26 mouse cellular contexts compared by ENCODE assay signal in genomic region chr16:57332301-57332700, GRCm38 (mm10). TPM values are rescaled to one million over a fixed set of nuclear protein-coding genes. Genes with fewer than 3 reads are reported as not detected.
DNase-seq lines count a peak whose midpoint lies in the region; ATAC-seq and TF ChIP-seq lines count a peak whose summit lies in the region.
"Had no signal": no experiment of that assay in that cellular context is flagged by ENCODE, and none has a peak within 500 bp of the region (broad histone marks: within the 10 kb centered on the region; RNA-seq: fewer than 3 reads in every experiment).

No protein-coding gene starts in this region.

- 70% methylated on average over 7 of the region's 7 CpGs for WGBS in embryonic facial prominence, embryonic 12.5 days
- WGBS in embryonic facial prominence, embryonic 10.5 days = 71% methylated on average over 7 of the region's 7 CpGs
- WGBS in midbrain, embryonic 11.5 days = 86% methylated on average over 7 of the region's 7 CpGs
- 83% methylated on average over 7 of the region's 7 CpGs for WGBS in midbrain, postnatal 0 days
- WGBS in limb, embryonic 14.5 days = 58% methylated on average over 7 of the region's 7 CpGs

- no peaks in the 10 kb centered on the region for H3K36me3 ChIP-seq in embryonic facial prominence, embryonic 12.5 days
- H3K36me3 ChIP-seq in embryonic facial prominence, embryonic 10.5 days (replicated peaks) = no peaks in the 10 kb centered on the region
- no peaks in the 10 kb centered on the region for H3K36me3 ChIP-seq in midbrain, embryonic 11.5 days (ENCODE audit: control insufficient read depth, insufficient read depth, low read length)
- no peaks in the 10 kb centered on the region for H3K36me3 ChIP-seq in midbrain, postnatal 0 days (ENCODE audit: insufficient read depth, low read length)
- H3K36me3 ChIP-seq in limb, embryonic 14.5 days (ENCODE audit: control insufficient read depth, insufficient read depth, low read length) = no peaks in the 10 kb centered on the region
- H3K36me3 ChIP-seq: embryonic facial prominence, embryonic 15.5 days; forebrain, embryonic 12.5 days; forebrain, embryonic 15.5 days; hindbrain, embryonic 12.5 days; hindbrain, embryonic 15.5 days had no signal

- no peak for TF ChIP-seq POLR2A in limb, embryonic 14.5 days (IDR thresholded peaks at IDR 0.05; ENCODE audit: borderline replicate concordance, extremely low read depth, insufficient read depth, insufficient read length)

- H3K9ac ChIP-seq in embryonic facial prominence, embryonic 12.5 days = no peak overlapping the region
- no peak overlapping the region for H3K9ac ChIP-seq in midbrain, embryonic 11.5 days (ENCODE audit: low read length)
- no peak overlapping the region for H3K9ac ChIP-seq in midbrain, postnatal 0 days (replicated peaks; ENCODE audit: low read length, poor library complexity, severe bottlenecking)
- H3K9ac ChIP-seq in limb, embryonic 14.5 days (ENCODE audit: low read depth, low read length, severe bottlenecking) = no peak overlapping the region
- H3K9ac ChIP-seq: embryonic facial prominence, embryonic 15.5 days; forebrain, embryonic 12.5 days; forebrain, embryonic 15.5 days; hindbrain, embryonic 12.5 days; hindbrain, embryonic 15.5 days had no signal

- H3K27ac ChIP-seq in embryonic facial prominence, embryonic 12.5 days = no peak overlapping the region
- H3K27ac ChIP-seq in embryonic facial prominence, embryonic 10.5 days (replicated peaks) = no peak overlapping the region
- no peak overlapping the region for H3K27ac ChIP-seq in midbrain, embryonic 11.5 days (ENCODE audit: low read depth, low read length)
- H3K27ac ChIP-seq in midbrain, postnatal 0 days (ENCODE audit: low read depth, low read length) = no peak overlapping the region
- H3K27ac ChIP-seq in limb, embryonic 14.5 days (replicated peaks; ENCODE audit: low read depth, low read length) = peak overlapping the region; percentile 28; the same call in 1 of the 2 replicates
- H3K27ac ChIP-seq: embryonic facial prominence, embryonic 15.5 days; forebrain, embryonic 12.5 days; forebrain, embryonic 15.5 days; hindbrain, embryonic 12.5 days; hindbrain, embryonic 15.5 days had no signal

- no peaks in the 10 kb centered on the region for H3K9me3 ChIP-seq in embryonic facial prominence, embryonic 12.5 days
- no peaks in the 10 kb centered on the region for H3K9me3 ChIP-seq in embryonic facial prominence, embryonic 10.5 days
- H3K9me3 ChIP-seq in midbrain, embryonic 11.5 days (ENCODE audit: control insufficient read depth, low read length) = no peaks in the 10 kb centered on the region
- no peaks in the 10 kb centered on the region for H3K9me3 ChIP-seq in midbrain, postnatal 0 days (ENCODE audit: low read length)
- no peaks in the 10 kb centered on the region for H3K9me3 ChIP-seq in limb, embryonic 14.5 days (ENCODE audit: control insufficient read depth, low read length)
- H3K9me3 ChIP-seq: embryonic facial prominence, embryonic 15.5 days; forebrain, embryonic 12.5 days; forebrain, embryonic 15.5 days; hindbrain, embryonic 12.5 days; hindbrain, embryonic 15.5 days had no signal

- H3K4me1 ChIP-seq in embryonic facial prominence, embryonic 12.5 days = no peaks in the 10 kb centered on the region
- H3K4me1 ChIP-seq in embryonic facial prominence, embryonic 10.5 days = 0 out of 2 replicates have a peak, but pooled peaks cover 10% of the 10 kb centered on the region
- H3K4me1 ChIP-seq in midbrain, embryonic 11.5 days (ENCODE audit: control insufficient read depth, insufficient read depth, low read length) = no peaks in the 10 kb centered on the region
- no peaks in the 10 kb centered on the region for H3K4me1 ChIP-seq in midbrain, postnatal 0 days (ENCODE audit: insufficient read depth, low read length)
- peaks cover 31% of the 10 kb centered on the region for H3K4me1 ChIP-seq in limb, embryonic 14.5 days (ENCODE audit: control insufficient read depth, insufficient read depth, low read length)
- H3K4me1 ChIP-seq: embryonic facial prominence, embryonic 15.5 days; forebrain, embryonic 12.5 days; forebrain, embryonic 15.5 days; hindbrain, embryonic 12.5 days; hindbrain, embryonic 15.5 days had no signal

- H3K27me3 ChIP-seq in embryonic facial prominence, embryonic 12.5 days = no peaks in the 10 kb centered on the region
- H3K27me3 ChIP-seq in embryonic facial prominence, embryonic 10.5 days (replicated peaks; ENCODE audit: low read depth, poor library complexity, severe bottlenecking) = no peaks in the 10 kb centered on the region
- no peaks in the 10 kb centered on the region for H3K27me3 ChIP-seq in midbrain, embryonic 11.5 days (ENCODE audit: control insufficient read depth, insufficient read depth, low read length)
- H3K27me3 ChIP-seq in midbrain, postnatal 0 days (ENCODE audit: insufficient read depth, low read length) = no peaks in the 10 kb centered on the region
- no peaks in the 10 kb centered on the region for H3K27me3 ChIP-seq in limb, embryonic 14.5 days (ENCODE audit: control insufficient read depth, insufficient read depth, low read length)
- H3K27me3 ChIP-seq: embryonic facial prominence, embryonic 15.5 days; forebrain, embryonic 12.5 days; forebrain, embryonic 15.5 days; hindbrain, embryonic 12.5 days; hindbrain, embryonic 15.5 days had no signal

- ATAC-seq in embryonic facial prominence, embryonic 12.5 days (ENCODE audit: insufficient number of reproducible peaks, insufficient read depth, low FRiP score, low TSS enrichment) = 0 out of 2 replicates have a peak, but pooled peaks have one; percentile 47
- no peak for ATAC-seq in midbrain, embryonic 11.5 days (ENCODE audit: low FRiP score)
- no peak for ATAC-seq in midbrain, postnatal 0 days (ENCODE audit: low FRiP score)
- ATAC-seq in limb, embryonic 14.5 days (ENCODE audit: low FRiP score, low read depth) = peak; percentile 8; the same call in 1 of the 2 replicates
- ATAC-seq: forebrain, embryonic 15.5 days had no signal

- H3K4me2 ChIP-seq in embryonic facial prominence, embryonic 12.5 days (replicated peaks) = no peak overlapping the region
- no peak overlapping the region for H3K4me2 ChIP-seq in midbrain, embryonic 11.5 days
- no peak overlapping the region for H3K4me2 ChIP-seq in midbrain, postnatal 0 days (ENCODE audit: low read depth, low read length, poor library complexity, severe bottlenecking)
- no peak overlapping the region for H3K4me2 ChIP-seq in limb, embryonic 14.5 days (replicated peaks; ENCODE audit: low read depth, low read length, severe bottlenecking)
- H3K4me2 ChIP-seq: embryonic facial prominence, embryonic 15.5 days; forebrain, embryonic 12.5 days; forebrain, embryonic 15.5 days; heart, embryonic 11.5 days; hindbrain, embryonic 12.5 days; hindbrain, embryonic 15.5 days had no signal

- no peak for TF ChIP-seq CTCF in midbrain, postnatal 0 days (IDR thresholded peaks at IDR 0.05)

- no peak overlapping the region for H3K4me3 ChIP-seq in embryonic facial prominence, embryonic 12.5 days
- H3K4me3 ChIP-seq in embryonic facial prominence, embryonic 10.5 days = no peak overlapping the region
- no peak overlapping the region for H3K4me3 ChIP-seq in midbrain, embryonic 11.5 days (ENCODE audit: low read depth, low read length)
- H3K4me3 ChIP-seq in midbrain, postnatal 0 days (ENCODE audit: low read depth, low read length) = no peak overlapping the region
- no peak overlapping the region for H3K4me3 ChIP-seq in limb, embryonic 14.5 days (replicated peaks; ENCODE audit: low read length)
- H3K4me3 ChIP-seq: embryonic facial prominence, embryonic 15.5 days; forebrain, embryonic 12.5 days; forebrain, embryonic 15.5 days; hindbrain, embryonic 12.5 days; hindbrain, embryonic 15.5 days had no signal

- DNase-seq in embryonic facial prominence, embryonic 10.5 days (ENCODE audit: low spot score) = no peak
- DNase-seq in midbrain, embryonic 11.5 days (ENCODE audit: low spot score, missing footprints) = peak; percentile 82
- DNase-seq in midbrain, postnatal 0 days (ENCODE audit: low spot score) = no peak
- DNase-seq in limb, embryonic 14.5 days (ENCODE audit: low spot score) = peak; percentile 57
- DNase-seq in T-cell, adult 2 months (ENCODE audit: low spot score) = no peak
- DNase-seq: adrenal gland, postnatal 10 days; adrenal gland, postnatal 36 days; cerebellum, adult 18-20 months; cerebellum, adult 9-10 months; cerebellum, postnatal 14 days; gastrocnemius, postnatal 25 days had no signal

RNA-seq across cellular contexts. Expression of gene Filip1l, which starts 20.6 kb away (rescaled TPM):
- 24.2 and 27.4 TPM in 2 replicates for polyA plus RNA-seq in embryonic facial prominence, embryonic 12.5 days (2016; fragmentation: Nextera tagmentation; extraction: Ambion mirVana)
- 11.5 and 12.7 TPM in 2 replicates for polyA plus RNA-seq in embryonic facial prominence, embryonic 10.5 days (2016; fragmentation: Nextera tagmentation; extraction: Ambion mirVana)
- polyA plus RNA-seq in midbrain, embryonic 11.5 days (2014; fragmentation: Nextera tagmentation; extraction: Ambion mirVana) = 6.8 and 9.5 TPM in 2 replicates
- 2.0 and 2.2 TPM in 2 replicates for total RNA-seq in midbrain, postnatal 0 days (2014; rRNA removed)
- polyA plus RNA-seq in midbrain, postnatal 0 days (2015; fragmentation: Nextera tagmentation; extraction: Ambion mirVana) = 1.6 and 1.9 TPM in 2 replicates
- polyA plus RNA-seq in limb, embryonic 14.5 days (2012; rRNA removed) = 21.4 and 30.3 TPM in 2 replicates
- 43.9 and 50.6 TPM in 2 replicates for polyA plus RNA-seq in limb, embryonic 14.5 days (2014; fragmentation: Nextera tagmentation; extraction: Ambion mirVana)

RNA-seq across cellular contexts. Expression of gene Tmem30c, which starts 39.6 kb away (rescaled TPM):
- polyA plus RNA-seq in embryonic facial prominence, embryonic 12.5 days (2016; fragmentation: Nextera tagmentation; extraction: Ambion mirVana) = 0.14 TPM in 1 of 2 replicates, not detected in the other
- polyA plus RNA-seq in embryonic facial prominence, embryonic 10.5 days (2016; fragmentation: Nextera tagmentation; extraction: Ambion mirVana) = 0.06 TPM in 1 of 2 replicates, not detected in the other
- 0.10 TPM in 1 of 2 replicates, not detected in the other for polyA plus RNA-seq in midbrain, embryonic 11.5 days (2014; fragmentation: Nextera tagmentation; extraction: Ambion mirVana)
- total RNA-seq in midbrain, postnatal 0 days (2014; rRNA removed) = 0.49 and 0.52 TPM in 2 replicates
- 0.20 and 0.44 TPM in 2 replicates for polyA plus RNA-seq in midbrain, postnatal 0 days (2015; fragmentation: Nextera tagmentation; extraction: Ambion mirVana)
- polyA plus RNA-seq in limb, embryonic 14.5 days (2012; rRNA removed) = 0.08 and 0.35 TPM in 2 replicates
- polyA plus RNA-seq in limb, embryonic 14.5 days (2014; fragmentation: Nextera tagmentation; extraction: Ambion mirVana) = not detected in 2 replicates
- total RNA-seq: adrenal gland, adult 18-20 months; adrenal gland, postnatal 10 days; adrenal gland, postnatal 36 days; common myeloid progenitor, adult 5-6 weeks; gastrocnemius, adult 8-10 months; gastrocnemius, postnatal 25 days; heart, adult 8-10 months; heart, postnatal 25 days; hematopoietic stem cell, adult 5-6 weeks had no signal
- polyA plus RNA-seq: heart, embryonic 14.5 days; hindbrain, embryonic 12.5 days; intestine, embryonic 14.5 days had no signal

Comparison
In these comparisons a context has a peak if more than half of its experiments do, and no peak if none do; other contexts are left out.
1. DNase-seq: peak in midbrain, embryonic 11.5 days (single experiment) and limb, embryonic 14.5 days (single experiment); none in embryonic facial prominence, embryonic 10.5 days (single experiment), midbrain, postnatal 0 days (single experiment) and T-cell, adult 2 months (single experiment).
2. ATAC-seq: peak in embryonic facial prominence, embryonic 12.5 days (single experiment) and limb, embryonic 14.5 days (single experiment); none in midbrain, embryonic 11.5 days (single experiment) and midbrain, postnatal 0 days (single experiment).